Mouse (Mus musculus) E14TG2a.4 (cell line): Measurements from ENCODE around the gene Cntfr.

ENCODE experiments used
- CTCF ChIP-seq: conservative IDR thresholded peaks from 2 replicates; pipeline ENCODE4 v1.5.1; 2014; ENCODE audit warnings: low read length
- NANOG ChIP-seq: IDR thresholded peaks from 2 replicates; pipeline ENCODE4 v1.6.1; 2014; ENCODE audit warnings: borderline replicate concordance, low read length, mixed read lengths
- POU5F1 ChIP-seq: IDR thresholded peaks from 2 replicates; pipeline ENCODE4 v1.6.1; 2014; ENCODE audit warnings: low read length, borderline replicate concordance

DNA sequence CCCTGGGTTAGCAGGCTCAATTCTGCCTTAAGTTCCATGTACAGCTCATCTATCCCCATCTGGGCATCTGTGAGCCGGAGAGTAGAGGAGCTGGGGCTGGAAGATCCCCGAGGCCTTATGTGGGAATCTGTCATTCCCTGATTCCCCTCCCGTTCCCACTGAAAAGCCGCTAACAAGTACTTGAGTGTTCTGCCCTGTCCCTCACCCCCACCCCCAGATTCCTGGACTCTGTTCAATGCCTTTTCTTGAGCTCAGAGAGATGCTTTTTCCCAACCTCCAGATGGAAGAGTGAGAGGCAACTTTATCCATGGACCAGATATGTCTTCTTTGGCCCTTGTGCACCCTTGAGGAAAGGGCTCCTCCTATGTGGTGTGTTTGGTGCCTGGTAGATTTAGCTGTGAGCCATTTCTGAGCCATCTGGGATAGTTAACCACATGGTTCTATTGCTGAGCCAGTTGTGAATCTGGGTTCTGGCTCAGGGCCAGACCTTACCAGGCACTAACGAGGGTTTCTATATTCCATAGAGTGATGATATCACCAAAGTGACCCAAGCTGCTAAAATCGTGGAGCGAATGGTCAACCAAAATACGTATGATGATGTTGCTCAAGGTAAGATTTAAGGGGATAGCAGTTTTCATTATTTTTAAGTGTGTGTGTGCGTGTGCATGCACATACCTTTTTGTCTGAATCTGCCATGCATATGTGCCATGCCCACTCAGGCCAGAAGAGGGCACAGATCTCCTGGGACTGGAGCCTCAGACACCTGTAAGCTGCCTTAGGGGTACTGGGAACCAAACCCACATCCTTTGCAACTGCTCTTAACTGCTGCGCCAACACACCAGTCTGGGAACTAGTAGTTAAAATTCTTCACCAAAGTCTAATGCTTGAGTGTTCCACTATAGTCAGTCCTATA, 87.0 kb downstream of the Cntfr start:
- no peak for TF ChIP-seq CTCF
- TF ChIP-seq POU5F1: no peak
- no peak for TF ChIP-seq NANOG
